Mouse (Mus musculus): ENCODE data around the gene Cggbp1. TPM values are rescaled to one million over a fixed set of nuclear protein-coding genes. Genes with fewer than 3 reads are reported as not detected.

The Cggbp1 gene
- polyA plus RNA-seq, 1 experiment = 20.5 TPM

DNA sequence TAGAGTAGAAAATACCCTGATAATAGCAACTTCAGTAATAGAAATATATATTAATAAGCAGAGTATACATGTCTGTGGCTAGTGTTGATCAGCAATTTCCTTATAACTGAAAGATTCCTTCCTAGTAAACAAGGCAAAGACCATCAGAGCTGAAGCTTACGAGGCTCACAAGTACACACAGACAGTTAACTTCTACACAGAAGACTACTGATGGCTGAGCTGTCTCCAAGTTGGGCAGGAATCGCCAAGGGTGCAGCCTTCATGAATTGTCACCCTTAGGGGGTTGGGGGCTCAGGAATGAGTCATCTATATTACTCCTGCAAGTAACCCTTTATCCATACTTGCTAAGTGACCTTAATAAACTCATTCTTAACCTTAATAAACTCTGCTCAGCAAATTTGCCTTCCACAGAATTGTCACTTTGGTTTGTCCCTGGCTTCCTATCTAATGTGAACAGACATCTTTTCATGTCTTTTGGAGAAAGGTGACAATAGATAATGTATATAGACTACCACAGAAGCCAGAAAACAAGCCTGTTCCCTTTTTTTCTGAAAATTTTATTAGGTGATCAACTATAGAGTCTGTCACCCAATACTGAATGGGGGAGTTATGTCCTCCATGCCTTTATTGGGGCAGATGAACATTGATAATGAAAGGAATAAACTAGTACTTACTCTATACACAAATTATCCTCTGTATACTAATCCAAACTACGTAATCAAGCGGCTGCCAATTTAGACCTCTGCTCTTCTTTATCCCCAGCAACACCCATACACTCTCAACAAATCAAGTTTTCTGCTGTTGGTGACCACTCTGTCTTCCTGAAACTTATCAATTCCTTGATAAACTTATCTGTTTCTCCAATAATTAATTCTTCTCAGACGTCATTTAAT lies 10.1 kb upstream of the Cggbp1 start:
- no peaks in the 10 kb centered on the region for H3K36me3 ChIP-seq (ENCODE audit: control insufficient read depth, insufficient read depth)
- H3K27me3 ChIP-seq (ENCODE audit: control insufficient read depth, insufficient read depth, insufficient read length) = no peaks in the 10 kb centered on the region
- H3K79me2 ChIP-seq (ENCODE audit: control insufficient read depth, insufficient read depth) = peaks cover 59% of the 10 kb centered on the region
- H3K4me2 ChIP-seq (ENCODE audit: low read depth) = no peak overlapping the region
- H3K4me3 ChIP-seq = no peak overlapping the region
- H3ac ChIP-seq (ENCODE audit: control insufficient read depth, insufficient read length) = no peak overlapping the region
- TF ChIP-seq REST (IDR thresholded peaks at IDR 0.05; ENCODE audit: insufficient read depth, insufficient read length) (no peak), CEBPB (IDR thresholded peaks at IDR 0.05; ENCODE audit: insufficient read depth, poor library complexity, severe bottlenecking) (no peak)

DNA sequence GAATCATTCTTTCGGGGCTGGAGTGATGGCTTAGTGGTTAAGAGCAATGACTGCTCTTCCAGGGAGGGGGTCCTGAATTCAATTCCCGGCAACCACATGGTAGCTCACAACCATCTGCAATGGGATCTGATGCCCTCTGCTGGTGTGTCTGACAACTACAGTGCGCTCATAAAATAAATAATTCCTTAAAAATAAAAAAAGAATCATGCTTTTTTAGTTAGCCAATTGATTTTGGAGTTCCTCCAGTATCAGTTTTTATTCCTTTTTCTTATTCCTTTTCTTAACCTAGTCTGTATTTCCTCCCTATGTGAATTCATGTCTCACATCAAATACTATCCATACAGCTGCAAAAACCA lies 9.4 kb upstream of the Cggbp1 start:
- H3K79me2 ChIP-seq (ENCODE audit: control insufficient read depth, insufficient read depth) = peaks cover 65% of the 10 kb centered on the region
- TF ChIP-seq MYOD1 (IDR thresholded peaks at IDR 0.05; ENCODE audit: control insufficient read depth in 1 of 3, insufficient read length in 2 of 3, low read depth in 2 of 3) = no peak
- no peak for TF ChIP-seq SRF (IDR thresholded peaks at IDR 0.05; ENCODE audit: control insufficient read depth, insufficient read length, low read depth)
- no peak for TF ChIP-seq E2F4 (IDR thresholded peaks at IDR 0.05; ENCODE audit: insufficient read depth)
- no peak for TF ChIP-seq MAX (IDR thresholded peaks at IDR 0.05; ENCODE audit: low read depth)
- no peak for TF ChIP-seq POLR2AphosphoS2 (IDR thresholded peaks at IDR 0.05; ENCODE audit: insufficient read length, low read depth)
- no peak for TF ChIP-seq REST (IDR thresholded peaks at IDR 0.05; ENCODE audit: insufficient read depth, insufficient read length)
- no peak for TF ChIP-seq CEBPB (IDR thresholded peaks at IDR 0.05; ENCODE audit: insufficient read depth, poor library complexity, severe bottlenecking)
- no peak for TF ChIP-seq TCF12 (IDR thresholded peaks at IDR 0.05; ENCODE audit: insufficient read depth, poor library complexity, severe bottlenecking)
- no peak for TF ChIP-seq TCF3 (IDR thresholded peaks at IDR 0.05; ENCODE audit: insufficient read length, low read depth)
- TF ChIP-seq MYOG (IDR thresholded peaks at IDR 0.05; ENCODE audit: control insufficient read depth in 1 of 3, insufficient read depth in 1 of 3, insufficient read length in 2 of 3, low read depth in 2 of 3) = no peak
- TF ChIP-seq POLR2A (IDR thresholded peaks at IDR 0.05; ENCODE audit: insufficient read length, low read depth) = no peak
- TF ChIP-seq USF1 (IDR thresholded peaks at IDR 0.05; ENCODE audit: low read depth) = no peak
- no peak overlapping the region for H3ac ChIP-seq (ENCODE audit: control insufficient read depth, insufficient read length)
- no peaks in the 10 kb centered on the region for H3K27me3 ChIP-seq (ENCODE audit: control insufficient read depth, insufficient read depth, insufficient read length)
- no peak overlapping the region for H3K4me2 ChIP-seq (ENCODE audit: low read depth)
- H3K4me3 ChIP-seq = no peak overlapping the region
- H3K36me3 ChIP-seq (ENCODE audit: control insufficient read depth, insufficient read depth) = no peaks in the 10 kb centered on the region

DNA sequence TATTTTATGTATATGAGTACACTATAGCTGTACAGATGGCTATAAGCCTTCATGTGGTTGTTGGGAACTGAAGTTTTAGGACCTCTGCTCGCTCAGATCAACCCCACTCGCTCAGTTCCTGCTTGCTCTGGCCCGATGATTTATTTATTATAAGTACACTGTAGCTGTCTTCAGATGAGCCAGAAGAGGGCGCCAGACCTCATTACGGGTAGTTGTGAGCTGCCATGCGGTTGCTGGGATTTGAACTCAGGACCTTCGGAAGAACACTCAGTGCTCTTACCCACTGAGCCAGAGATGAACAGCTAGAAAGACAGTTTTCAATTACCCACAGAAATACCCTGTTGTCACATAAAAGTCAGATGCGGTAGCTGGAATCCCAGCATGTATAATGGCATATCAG lies 5.8 kb upstream of the Cggbp1 start:
- TF ChIP-seq MAX (IDR thresholded peaks at IDR 0.05; ENCODE audit: low read depth) = no peak
- TF ChIP-seq SRF (IDR thresholded peaks at IDR 0.05; ENCODE audit: control insufficient read depth, insufficient read length, low read depth) = no peak
- TF ChIP-seq REST (IDR thresholded peaks at IDR 0.05; ENCODE audit: insufficient read depth, insufficient read length) = no peak
- TF ChIP-seq MYOD1 (IDR thresholded peaks at IDR 0.05; ENCODE audit: control insufficient read depth in 1 of 3, insufficient read length in 2 of 3, low read depth in 2 of 3) = no peak
- TF ChIP-seq MYOG (IDR thresholded peaks at IDR 0.05; ENCODE audit: control insufficient read depth in 1 of 3, insufficient read depth in 1 of 3, insufficient read length in 2 of 3, low read depth in 2 of 3) = no peak
- no peak for TF ChIP-seq TCF12 (IDR thresholded peaks at IDR 0.05; ENCODE audit: insufficient read depth, poor library complexity, severe bottlenecking)
- TF ChIP-seq E2F4 (IDR thresholded peaks at IDR 0.05; ENCODE audit: insufficient read depth) = no peak
- TF ChIP-seq TCF3 (IDR thresholded peaks at IDR 0.05; ENCODE audit: insufficient read length, low read depth) = no peak
- no peak for TF ChIP-seq USF1 (IDR thresholded peaks at IDR 0.05; ENCODE audit: low read depth)
- no peak for TF ChIP-seq CEBPB (IDR thresholded peaks at IDR 0.05; ENCODE audit: insufficient read depth, poor library complexity, severe bottlenecking)
- TF ChIP-seq POLR2A (IDR thresholded peaks at IDR 0.05; ENCODE audit: insufficient read length, low read depth) = no peak
- no peak for TF ChIP-seq POLR2AphosphoS2 (IDR thresholded peaks at IDR 0.05; ENCODE audit: insufficient read length, low read depth)
- H3K79me2 ChIP-seq (ENCODE audit: control insufficient read depth, insufficient read depth) = peaks cover 78% of the 10 kb centered on the region
- no peak overlapping the region for H3K4me2 ChIP-seq (ENCODE audit: low read depth)

DNA sequence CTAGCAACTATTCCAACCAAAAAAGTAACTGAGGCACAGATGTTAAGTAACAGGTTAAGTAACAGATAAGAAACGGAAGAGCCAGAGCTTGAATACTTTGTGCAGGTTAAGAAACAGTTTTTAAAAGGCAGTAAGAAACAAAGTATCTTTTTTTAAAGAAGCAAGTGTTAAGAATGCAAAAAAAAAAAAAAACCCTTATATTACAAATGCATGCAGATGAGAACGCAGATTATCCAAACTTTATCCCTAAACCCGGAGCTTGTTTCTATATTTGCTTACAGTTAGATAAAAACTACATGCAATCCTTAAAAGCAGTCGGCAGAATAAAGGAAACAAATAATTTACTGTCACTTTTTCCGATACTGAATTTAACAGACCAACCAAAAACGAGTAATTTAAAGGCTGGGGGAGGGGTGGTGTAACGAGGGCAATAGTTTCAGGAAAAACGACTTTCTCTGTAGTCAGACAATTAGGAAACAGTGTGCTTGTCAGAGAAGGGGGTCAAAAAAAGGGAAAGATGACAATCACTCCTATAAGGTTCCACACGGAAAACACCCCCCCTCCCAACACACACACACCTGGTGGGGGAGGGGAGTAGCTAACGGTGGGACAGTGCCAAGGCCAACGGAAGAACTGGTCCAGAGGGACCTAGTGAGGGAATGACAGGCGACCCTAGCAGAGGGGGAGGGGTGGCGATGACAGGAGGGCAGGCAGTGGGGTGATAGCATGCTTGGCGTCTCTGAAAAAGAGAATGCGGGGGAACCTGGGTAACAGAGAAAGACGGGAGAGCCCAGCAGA lies 1.3 kb upstream of the Cggbp1 start:
- Histone ChIP-seq H3K4me3 (peak overlapping the region; percentile 88), H3K79me2 (ENCODE audit: control insufficient read depth, insufficient read depth) (peaks cover 79% of the 10 kb centered on the region), H3K4me2 (ENCODE audit: low read depth) (peak overlapping the region; percentile 71), H3K36me3 (ENCODE audit: control insufficient read depth, insufficient read depth) (peaks cover 16% of the 10 kb centered on the region), H3K27me3 (ENCODE audit: control insufficient read depth, insufficient read depth, insufficient read length) (no peaks in the 10 kb centered on the region), H3ac (ENCODE audit: control insufficient read depth, insufficient read length) (peak overlapping the region; percentile 90)
- no peak for TF ChIP-seq POLR2A (IDR thresholded peaks at IDR 0.05; ENCODE audit: insufficient read length, low read depth)
- no peak for TF ChIP-seq REST (IDR thresholded peaks at IDR 0.05; ENCODE audit: insufficient read depth, insufficient read length)
- no peak for TF ChIP-seq USF1 (IDR thresholded peaks at IDR 0.05; ENCODE audit: low read depth)
- no peak for TF ChIP-seq E2F4 (IDR thresholded peaks at IDR 0.05; ENCODE audit: insufficient read depth)
- TF ChIP-seq TCF12 (IDR thresholded peaks at IDR 0.05; ENCODE audit: insufficient read depth, poor library complexity, severe bottlenecking) = no peak
- TF ChIP-seq SRF (IDR thresholded peaks at IDR 0.05; ENCODE audit: control insufficient read depth, insufficient read length, low read depth) = no peak
- TF ChIP-seq MYOD1 (IDR thresholded peaks at IDR 0.05; ENCODE audit: control insufficient read depth in 1 of 3, insufficient read length in 2 of 3, low read depth in 2 of 3) = no peak
- TF ChIP-seq MAX (IDR thresholded peaks at IDR 0.05; ENCODE audit: low read depth) = no peak
- TF ChIP-seq TCF3 (IDR thresholded peaks at IDR 0.05; ENCODE audit: insufficient read length, low read depth) = no peak
- no peak for TF ChIP-seq MYOG (IDR thresholded peaks at IDR 0.05; ENCODE audit: control insufficient read depth in 1 of 3, insufficient read depth in 1 of 3, insufficient read length in 2 of 3, low read depth in 2 of 3)
- TF ChIP-seq POLR2AphosphoS2 (IDR thresholded peaks at IDR 0.05; ENCODE audit: insufficient read length, low read depth) = no peak
- no peak for TF ChIP-seq CEBPB (IDR thresholded peaks at IDR 0.05; ENCODE audit: insufficient read depth, poor library complexity, severe bottlenecking)

More for the DNA sequence above, 5.8 kb upstream of the Cggbp1 start:
- Histone ChIP-seq H3K36me3 (ENCODE audit: control insufficient read depth, insufficient read depth) (no peaks in the 10 kb centered on the region), H3K4me3 (no peak overlapping the region), H3ac (ENCODE audit: control insufficient read depth, insufficient read length) (no peak overlapping the region), H3K27me3 (ENCODE audit: control insufficient read depth, insufficient read depth, insufficient read length) (no peaks in the 10 kb centered on the region)

Data from myocyte (in vitro differentiated cells).